ENCODE assay signal across 8 mouse cellular contexts in the genomic region with DNA sequence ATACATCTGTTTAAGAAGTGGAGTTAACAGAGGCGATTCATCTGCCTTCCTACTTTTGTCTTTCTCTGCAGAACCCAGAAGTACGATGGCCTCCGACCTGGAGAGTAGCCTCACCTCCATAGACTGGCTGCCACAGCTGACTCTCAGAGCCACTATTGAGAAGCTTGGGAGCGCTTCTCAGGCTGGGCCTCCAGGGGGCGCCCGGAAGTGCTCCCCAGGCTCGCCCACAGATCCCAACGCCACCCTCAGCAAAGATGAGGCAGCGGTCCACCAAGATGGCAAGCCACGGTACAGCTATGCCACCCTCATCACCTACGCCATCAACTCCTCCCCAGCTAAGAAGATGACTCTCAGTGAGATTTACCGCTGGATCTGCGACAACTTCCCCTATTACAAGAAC. TPM values are rescaled to one million over a fixed set of nuclear protein-coding genes. Genes with fewer than 3 reads are reported as not detected.
DNase-seq lines count a peak whose midpoint lies in the region; ATAC-seq lines count a peak whose summit lies in the region.

No protein-coding gene starts in this region.

- peak; percentile 30 to 54 for DNase-seq in cerebellum, adult 18-20 months
- peak; percentile 14 to 42 for DNase-seq in left cerebral cortex, postnatal 14 days (ENCODE audit: low spot score in 2 of 2)
- no peak for DNase-seq in left cerebral cortex, adult 11 months (ENCODE audit: low spot score)
- peak; percentile 32 to 39 for DNase-seq in cerebellum, postnatal 36 days
- DNase-seq in lung, postnatal 10 days: peak; percentile 33
- peak; percentile 45 for DNase-seq in thymus, postnatal 25 days
- DNase-seq in urinary bladder, postnatal 14 days (ENCODE audit: low spot score): no peak

- intact Hi-C loops in left cerebral cortex, postnatal 14 days (cut with DNase I): no loop called here

- no peak for ATAC-seq in cerebellum, adult (ENCODE audit: insufficient number of reproducible peaks, low FRiP score, low TSS enrichment)

RNA-seq across cellular contexts. Expression of a gene that starts 8.4 kb away (rescaled TPM):
- total RNA-seq in left cerebral cortex, postnatal 14 days (2021): 10 to 100 TPM; 25.7 to 28.0 TPM

RNA-seq across cellular contexts. Expression of a gene that starts 26.6 kb away (rescaled TPM):
- 100 to 1,000 TPM; 169 TPM for total RNA-seq in left cerebral cortex, postnatal 14 days (2021)

RNA-seq across cellular contexts. Expression of a gene that starts 27.9 kb away (rescaled TPM):
- total RNA-seq in left cerebral cortex, postnatal 14 days (2021): under 1 TPM; 0.57 to 0.59 TPM

RNA-seq across cellular contexts. Expression of a gene that starts 46.2 kb away (rescaled TPM):
- total RNA-seq in left cerebral cortex, postnatal 14 days (2021): 100 to 1,000 TPM; 176 to 187 TPM

Comparison
In these comparisons a context has a peak if more than half of its experiments do, and no peak if none do; other contexts are left out.
1. DNase-seq: peak in cerebellum, adult 18-20 months (2 of 2), left cerebral cortex, postnatal 14 days (2 of 2), cerebellum, postnatal 36 days (2 of 2), lung, postnatal 10 days (single experiment) and thymus, postnatal 25 days (single experiment); none in left cerebral cortex, adult 11 months (single experiment) and urinary bladder, postnatal 14 days (single experiment).